Mouse (Mus musculus) heart, adult 2 months (tissue): ENCODE results near the gene Aar2.

Experiments used
- CTCF ChIP-seq: fragments of 200-600 bp; IDR thresholded peaks from 2 replicates; pipeline ENCODE4 v1.8.1; 2022; ENCODE audit warnings: antibody characterized with exemption, mild to moderate bottlenecking, moderate library complexity
- EP300 ChIP-seq: fragments of 200-500 bp; IDR thresholded peaks from 2 replicates; pipeline ENCODE4 v1.6.1; 2011; ENCODE audit warnings: low read depth, low read length, control low read depth; ENCODE audit not compliant: insufficient read depth
- POLR2A ChIP-seq: fragments of 200-500 bp; IDR thresholded peaks from 2 replicates; pipeline ENCODE4 v1.6.1; 2011; ENCODE audit warnings: mild to moderate bottlenecking, low read depth, low read length, control low read depth; ENCODE audit not compliant: insufficient read depth

DNA sequence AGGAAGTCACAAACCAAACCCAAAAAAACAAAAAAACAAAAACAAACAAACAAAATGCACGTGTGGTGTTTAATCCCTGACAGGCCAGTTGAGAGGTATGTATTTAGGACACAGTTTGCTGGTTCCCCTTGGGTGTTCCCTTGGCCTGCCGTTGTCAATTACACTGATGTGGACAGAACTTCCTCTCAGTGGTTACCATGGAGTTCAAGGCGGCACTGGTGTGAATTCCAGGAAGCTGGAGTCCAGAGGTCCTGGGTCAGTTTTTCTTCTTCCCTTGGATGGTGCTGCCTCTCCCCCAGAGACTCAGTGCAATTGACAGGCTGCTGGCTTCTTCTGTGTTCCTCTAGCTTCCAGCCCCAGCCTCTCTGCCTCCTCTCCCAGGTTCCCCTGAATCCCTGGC lies 23.3 kb upstream of the Aar2 start:
- TF ChIP-seq EP300 = no peak
- TF ChIP-seq CTCF = no peak
- no peak for TF ChIP-seq POLR2A
